9 mouse cellular contexts compared by ENCODE assay signal in genomic region chr5:121216126-121216446, GRCm38 (mm10). TPM values are rescaled to one million over a fixed set of nuclear protein-coding genes. Genes with fewer than 3 reads are reported as not detected.
DNase-seq lines count a peak whose midpoint lies in the region; ATAC-seq and TF ChIP-seq lines count a peak whose summit lies in the region.
"Had no signal": no experiment of that assay in that cellular context is flagged by ENCODE, and none has a peak within 500 bp of the region (broad histone marks: within the 10 kb centered on the region; RNA-seq: fewer than 3 reads in every experiment).

No protein-coding gene starts in this region.

- TF ChIP-seq POLR2A in bone marrow, adult 2 months (IDR thresholded peaks at IDR 0.05; ENCODE audit: borderline replicate concordance, control insufficient read depth, low read depth, low read length), result peak; percentile 57
- no peak for TF ChIP-seq POLR2A in liver, adult 2 months (IDR thresholded peaks at IDR 0.05; ENCODE audit: extremely low read depth, insufficient read depth, low read length)

- no peaks in the 10 kb centered on the region for H3K27me3 ChIP-seq in midbrain, embryonic 13.5 days
- no peaks in the 10 kb centered on the region for H3K27me3 ChIP-seq in midbrain, embryonic 11.5 days (ENCODE audit: control insufficient read depth, insufficient read depth, low read length)
- no peaks in the 10 kb centered on the region for H3K27me3 ChIP-seq in liver, adult 2 months (ENCODE audit: control insufficient read depth, insufficient read depth, low read length)
- H3K27me3 ChIP-seq in hindbrain, embryonic 16.5 days (replicated peaks; ENCODE audit: control insufficient read depth, insufficient read depth, low read length), result no peaks in the 10 kb centered on the region
- H3K27me3 ChIP-seq: embryonic facial prominence, embryonic 12.5 days had no signal

- H3K27ac ChIP-seq in midbrain, embryonic 13.5 days, result 0 out of 2 replicates have a peak overlapping the region, but pooled peaks have one; percentile 12
- no peak overlapping the region for H3K27ac ChIP-seq in midbrain, embryonic 11.5 days (ENCODE audit: low read depth, low read length)
- H3K27ac ChIP-seq in bone marrow, adult 2 months (ENCODE audit: control insufficient read depth, insufficient read depth, low read depth, low read length, poor library complexity), result peak overlapping the region; percentile 89
- H3K27ac ChIP-seq in liver, adult 2 months (replicated peaks; ENCODE audit: insufficient read depth, low read depth, low read length), result no peak overlapping the region
- H3K27ac ChIP-seq in hindbrain, embryonic 16.5 days (ENCODE audit: low read depth, low read length), result no peak overlapping the region
- H3K27ac ChIP-seq: embryonic facial prominence, embryonic 12.5 days had no signal

- H3K9me3 ChIP-seq in midbrain, embryonic 13.5 days, result no peaks in the 10 kb centered on the region
- no peaks in the 10 kb centered on the region for H3K9me3 ChIP-seq in midbrain, embryonic 11.5 days (ENCODE audit: control insufficient read depth, low read length)
- no peaks in the 10 kb centered on the region for H3K9me3 ChIP-seq in hindbrain, embryonic 16.5 days (ENCODE audit: control insufficient read depth, low read length)
- H3K9me3 ChIP-seq: embryonic facial prominence, embryonic 12.5 days had no signal

- H3K79me2 ChIP-seq in liver, adult 2 months (ENCODE audit: control insufficient read depth, insufficient read depth, low read length), result peaks cover 5% of the 10 kb centered on the region; the same call in 1 of the 2 replicates

- H3K36me3 ChIP-seq in midbrain, embryonic 13.5 days, result peaks cover 21% of the 10 kb centered on the region
- peaks cover 13% of the 10 kb centered on the region for H3K36me3 ChIP-seq in midbrain, embryonic 11.5 days (ENCODE audit: control insufficient read depth, insufficient read depth, low read length)
- H3K36me3 ChIP-seq in liver, adult 2 months (ENCODE audit: control insufficient read depth, insufficient read depth, low read length), result peaks cover 9% of the 10 kb centered on the region
- peaks cover 14% of the 10 kb centered on the region for H3K36me3 ChIP-seq in hindbrain, embryonic 16.5 days (ENCODE audit: control insufficient read depth, insufficient read depth, low read length)

- 76% methylated on average over 12 of the region's 12 CpGs for WGBS in midbrain, embryonic 13.5 days
- WGBS in midbrain, embryonic 11.5 days, result 82% methylated on average over 12 of the region's 12 CpGs
- WGBS in bone marrow, adult 2 months, result 19% methylated on average over 12 of the region's 12 CpGs
- 42% methylated on average over 12 of the region's 12 CpGs for WGBS in liver, adult 2 months
- 70% methylated on average over 12 of the region's 12 CpGs for WGBS in hindbrain, embryonic 16.5 days

- H3K9ac ChIP-seq in midbrain, embryonic 13.5 days (replicated peaks), result no peak overlapping the region
- H3K9ac ChIP-seq in midbrain, embryonic 11.5 days (ENCODE audit: low read length), result no peak overlapping the region
- H3K9ac ChIP-seq in liver, adult 2 months (ENCODE audit: low read depth, low read length), result no peak overlapping the region
- H3K9ac ChIP-seq in hindbrain, embryonic 16.5 days (ENCODE audit: low read depth, low read length), result no peak overlapping the region
- H3K9ac ChIP-seq: embryonic facial prominence, embryonic 12.5 days had no signal

- DNase-seq in midbrain, embryonic 11.5 days (ENCODE audit: low spot score, missing footprints), result no peak
- DNase-seq in liver, adult 2 months (ENCODE audit: extremely low read depth, low read depth, low spot score), result peak; percentile 49
- DNase-seq in spleen, postnatal 36 days (ENCODE audit: low spot score in 2 of 2), result peak; percentile 73 to 83
- no peak for DNase-seq in lung, adult 18-20 months
- no peak for DNase-seq in testis, postnatal 10 days (ENCODE audit: low spot score)

- H3K4me3 ChIP-seq in midbrain, embryonic 13.5 days (replicated peaks), result no peak overlapping the region
- no peak overlapping the region for H3K4me3 ChIP-seq in midbrain, embryonic 11.5 days (ENCODE audit: low read depth, low read length)
- H3K4me3 ChIP-seq in bone marrow, adult 2 months (replicated peaks; ENCODE audit: control insufficient read depth, low read depth, low read length), result no peak overlapping the region
- H3K4me3 ChIP-seq in liver, adult 2 months (ENCODE audit: insufficient read depth, low read depth, low read length), result no peak overlapping the region
- no peak overlapping the region for H3K4me3 ChIP-seq in hindbrain, embryonic 16.5 days (ENCODE audit: low read length)
- H3K4me3 ChIP-seq: embryonic facial prominence, embryonic 12.5 days had no signal

- no peaks in the 10 kb centered on the region for H3K4me1 ChIP-seq in midbrain, embryonic 13.5 days (replicated peaks)
- H3K4me1 ChIP-seq in midbrain, embryonic 11.5 days (ENCODE audit: control insufficient read depth, insufficient read depth, low read length), result no peaks in the 10 kb centered on the region; the same call in 1 of the 2 replicates
- H3K4me1 ChIP-seq in bone marrow, adult 2 months (ENCODE audit: control insufficient read depth, insufficient read depth, low read length), result no peaks in the 10 kb centered on the region; the same call in 1 of the 2 replicates
- H3K4me1 ChIP-seq in liver, adult 2 months (ENCODE audit: control insufficient read depth, insufficient read depth, low read length), result no peaks in the 10 kb centered on the region
- H3K4me1 ChIP-seq in hindbrain, embryonic 16.5 days (ENCODE audit: control insufficient read depth, insufficient read depth, low read depth, low read length), result no peaks in the 10 kb centered on the region; the same call in 1 of the 2 replicates

- no peak for TF ChIP-seq CTCF in bone marrow, adult 2 months (IDR thresholded peaks at IDR 0.05; ENCODE audit: control insufficient read depth, insufficient read depth, low read length)
- no peak for TF ChIP-seq CTCF in liver, adult 2 months (IDR thresholded peaks at IDR 0.05; ENCODE audit: low read depth, low read length)

- ATAC-seq in midbrain, embryonic 13.5 days, result no peak
- ATAC-seq in midbrain, embryonic 11.5 days (ENCODE audit: low FRiP score), result no peak
- ATAC-seq in hindbrain, embryonic 16.5 days, result no peak

- no peak overlapping the region for H3K4me2 ChIP-seq in midbrain, embryonic 13.5 days (replicated peaks)
- no peak overlapping the region for H3K4me2 ChIP-seq in midbrain, embryonic 11.5 days
- no peak overlapping the region for H3K4me2 ChIP-seq in hindbrain, embryonic 16.5 days (ENCODE audit: low read length)
- H3K4me2 ChIP-seq: embryonic facial prominence, embryonic 12.5 days had no signal

RNA-seq across cellular contexts. Expression of gene Hectd4, which starts 3.9 kb away (rescaled TPM):
- polyA plus RNA-seq in midbrain, embryonic 13.5 days (2015; fragmentation: Nextera tagmentation; extraction: Ambion mirVana), result 16.8 and 18.0 TPM in 2 replicates
- 8.0 and 9.7 TPM in 2 replicates for polyA plus RNA-seq in midbrain, embryonic 11.5 days (2014; fragmentation: Nextera tagmentation; extraction: Ambion mirVana)
- 41.8 and 100 TPM in 2 replicates for polyA plus RNA-seq in bone marrow, adult 2 months (2011; ENCODE audit: insufficient read depth, insufficient read length, low replicate concordance, missing spikeins)
- 9.7 and 10.0 TPM in 2 replicates for total RNA-seq in liver, adult 2 months (2014; rRNA removed)
- polyA plus RNA-seq in liver, adult 2 months (2012; rRNA removed), result 5.5 and 7.6 TPM in 2 replicates
- polyA plus RNA-seq in hindbrain, embryonic 16.5 days (2015; fragmentation: Nextera tagmentation; extraction: Ambion mirVana), result 16.6 and 17.1 TPM in 2 replicates

RNA-seq across cellular contexts. Expression of gene Rpl6, which starts 11.8 kb away (rescaled TPM):
- polyA plus RNA-seq in midbrain, embryonic 13.5 days (2015; fragmentation: Nextera tagmentation; extraction: Ambion mirVana), result 416 and 429 TPM in 2 replicates
- polyA plus RNA-seq in midbrain, embryonic 11.5 days (2014; fragmentation: Nextera tagmentation; extraction: Ambion mirVana), result 664 and 673 TPM in 2 replicates
- polyA plus RNA-seq in bone marrow, adult 2 months (2011; ENCODE audit: insufficient read depth, insufficient read length, low replicate concordance, missing spikeins), result 502 and 942 TPM in 2 replicates
- total RNA-seq in liver, adult 2 months (2014; rRNA removed), result 135 and 163 TPM in 2 replicates
- 122 and 146 TPM in 2 replicates for polyA plus RNA-seq in liver, adult 2 months (2012; rRNA removed)
- 318 and 333 TPM in 2 replicates for polyA plus RNA-seq in hindbrain, embryonic 16.5 days (2015; fragmentation: Nextera tagmentation; extraction: Ambion mirVana)

RNA-seq across cellular contexts. Expression of gene Ptpn11, which starts 24.9 kb away (rescaled TPM):
- polyA plus RNA-seq in midbrain, embryonic 13.5 days (2015; fragmentation: Nextera tagmentation; extraction: Ambion mirVana), result 22.9 and 23.2 TPM in 2 replicates
- 24.5 and 25.2 TPM in 2 replicates for polyA plus RNA-seq in midbrain, embryonic 11.5 days (2014; fragmentation: Nextera tagmentation; extraction: Ambion mirVana)
- 24.4 and 33.3 TPM in 2 replicates for polyA plus RNA-seq in bone marrow, adult 2 months (2011; ENCODE audit: insufficient read depth, insufficient read length, low replicate concordance, missing spikeins)
- total RNA-seq in liver, adult 2 months (2014; rRNA removed), result 23.1 and 30.3 TPM in 2 replicates
- 15.6 and 17.0 TPM in 2 replicates for polyA plus RNA-seq in liver, adult 2 months (2012; rRNA removed)
- 18.8 and 20.9 TPM in 2 replicates for polyA plus RNA-seq in hindbrain, embryonic 16.5 days (2015; fragmentation: Nextera tagmentation; extraction: Ambion mirVana)

Comparison
In these comparisons a context has a peak if more than half of its experiments do, and no peak if none do; other contexts are left out.
1. H3K27ac ChIP-seq: peak in midbrain, embryonic 13.5 days (single experiment) and bone marrow, adult 2 months (single experiment); none in midbrain, embryonic 11.5 days (single experiment), liver, adult 2 months (single experiment) and hindbrain, embryonic 16.5 days (single experiment).
2. DNase-seq: peak in liver, adult 2 months (single experiment) and spleen, postnatal 36 days (2 of 2); none in midbrain, embryonic 11.5 days (single experiment), lung, adult 18-20 months (0 of 2) and testis, postnatal 10 days (single experiment).